Mouse (Mus musculus): ENCODE results near the gene Muc13.

The Muc13 gene

GRCm38 (mm10) chr16:33769848-33770247, 24.0 kb upstream of the Muc13 start:
- no peak for DNase-seq (ENCODE audit: low spot score)

GRCm38 (mm10) chr16:33770778-33771454, 22.9 kb upstream of the Muc13 start:
- DNase-seq (ENCODE audit: low spot score) = no peak

- no peak for DNase-seq (ENCODE audit: low spot score)
Observed at GRCm38 (mm10) chr16:33772809-33773208, 21.0 kb upstream of the Muc13 start.

GRCm38 (mm10) chr16:33774972-33775371, 18.9 kb upstream of the Muc13 start:
- DNase-seq (ENCODE audit: low spot score) = no peak

GRCm38 (mm10) chr16:33775733-33776335, 18.0 kb upstream of the Muc13 start:
- no peak for DNase-seq (ENCODE audit: low spot score)

- DNase-seq (ENCODE audit: low spot score) = no peak
Observed at GRCm38 (mm10) chr16:33776766-33777529, 16.9 kb upstream of the Muc13 start.

GRCm38 (mm10) chr16:33777607-33778006, 16.2 kb upstream of the Muc13 start:
- DNase-seq (ENCODE audit: low spot score) = no peak

GRCm38 (mm10) chr16:33781789-33782728, 11.8 kb upstream of the Muc13 start:
- DNase-seq (ENCODE audit: low spot score) = no peak

- DNase-seq (ENCODE audit: low spot score) = no peak
Observed at GRCm38 (mm10) chr16:33782729-33783091, 11.1 kb upstream of the Muc13 start.

- DNase-seq (ENCODE audit: low spot score) = no peak
Observed at GRCm38 (mm10) chr16:33784547-33784946, 9.3 kb upstream of the Muc13 start.

GRCm38 (mm10) chr16:33785092-33785704, 8.6 kb upstream of the Muc13 start:
- DNase-seq (ENCODE audit: low spot score) = no peak

GRCm38 (mm10) chr16:33786657-33787390, 7.0 kb upstream of the Muc13 start:
- DNase-seq (ENCODE audit: low spot score) = no peak

- DNase-seq (ENCODE audit: low spot score) = no peak
Observed at GRCm38 (mm10) chr16:33795106-33795505, 1.3 kb downstream of the Muc13 start.

- DNase-seq (ENCODE audit: low spot score) = no peak
Observed at GRCm38 (mm10) chr16:33795887-33796286, 2.0 kb downstream of the Muc13 start.

- no peak for DNase-seq (ENCODE audit: low spot score)
Observed at GRCm38 (mm10) chr16:33796756-33797155, 2.9 kb downstream of the Muc13 start.

GRCm38 (mm10) chr16:33797860-33798259, 4.0 kb downstream of the Muc13 start:
- DNase-seq (ENCODE audit: low spot score) = peak; percentile 67

- DNase-seq (ENCODE audit: low spot score) = no peak
Observed at GRCm38 (mm10) chr16:33810002-33810401, 16.2 kb downstream of the Muc13 start.

- DNase-seq (ENCODE audit: low spot score) = no peak
Observed at GRCm38 (mm10) chr16:33818413-33819165, 24.8 kb downstream of the Muc13 start.

GRCm38 (mm10) chr16:33820269-33821178, 26.7 kb downstream of the Muc13 start:
- peak; percentile 89 for DNase-seq (ENCODE audit: low spot score)
